Mouse (Mus musculus) left cerebral cortex, adult 18-20 months (tissue): ENCODE data around the gene Sesn2. TPM values are rescaled to one million over a fixed set of nuclear protein-coding genes. Genes with fewer than 3 reads are reported as not detected.

ENCODE experiments used
- total RNA-seq, 2 experiments: library from RNA; stranded (reverse); gene quantifications; 2 replicates each; pipeline ENCODE4 v1.2.3; 2021

Gene Sesn2
- total RNA-seq, 2 experiments from 2014 or later = 10.6 to 11.4 TPM

Other genes starting within 250 kb of the Sesn2 start
- gene Gmeb1, start 248.9 kb downstream of the Sesn2 start, total RNA-seq = 10 to 100 TPM; 22.1 to 22.8 TPM
- 10 to 100 TPM; 23.1 to 24.5 TPM for gene Taf12, start 236.1 kb downstream of the Sesn2 start, total RNA-seq
- gene Rab42, start 207.1 kb downstream of the Sesn2 start, total RNA-seq = 1 to 10 TPM; 1.9 to 2.7 TPM
- 10 to 100 TPM; 24.3 to 26.2 TPM for gene Trnau1ap, start 181.0 kb downstream of the Sesn2 start, total RNA-seq
- 10 to 100 TPM; 11.6 to 13.2 TPM for gene Rcc1, start 156.9 kb downstream of the Sesn2 start, total RNA-seq
- 10 to 100 TPM; 10.3 to 11.8 TPM for gene Phactr4, start 88.0 kb downstream of the Sesn2 start, total RNA-seq
- 10 to 100 TPM in 1 of 2 experiments, 1 to 10 TPM in 1; 9.7 to 10.7 TPM for gene Med18, start 46.6 kb downstream of the Sesn2 start, total RNA-seq
- gene Atpif1, start 23.2 kb upstream of the Sesn2 start, total RNA-seq = 100 to 1,000 TPM; 462 to 494 TPM
- 10 to 100 TPM; 85.4 to 90.8 TPM for gene Dnajc8, start 25.0 kb upstream of the Sesn2 start, total RNA-seq
- gene Ptafr, start 53.6 kb upstream of the Sesn2 start, total RNA-seq = 1 to 10 TPM; 1.4 to 1.7 TPM
- 10 to 100 TPM; 32.3 to 34.6 TPM for gene Eya3, start 128.5 kb upstream of the Sesn2 start, total RNA-seq
- 1 to 10 TPM; 4.7 to 6.9 TPM for gene Xkr8, start 222.0 kb upstream of the Sesn2 start, total RNA-seq
- 1 to 10 TPM; 5.8 to 6.1 TPM for gene Smpdl3b, start 246.8 kb upstream of the Sesn2 start, total RNA-seq